Mouse (Mus musculus) neural tube, embryonic 11.5 days (tissue): ENCODE measurements at regions not wholly inside any gene's neighbourhood (a gene's known extent, or its start where the extent isn't known, plus 50 kb on each side); places are given as distances from the start of the nearest gene placed in this dataset.

Experiments
- ATAC-seq: fragments of 200-750 bp; cut with Nextera tagmentation; 2 replicates; pipeline ENCODE4 v1.8.0; 2017; ENCODE audit warnings: moderate number of reproducible peaks, mild to moderate bottlenecking, moderate TSS enrichment, moderate library complexity; ENCODE audit not compliant: insufficient read depth, low FRiP score, low TSS enrichment
- DNase-seq: peaks from one replicate; pipeline ENCODE4 v3.0.0-alpha.2; 2015; ENCODE audit warnings: low spot score
- H3K27ac ChIP-seq: fragments of 300-500 bp; sonication (generic); 2 replicates; pipeline ENCODE4 v1.5.1; 2014; ENCODE audit warnings: low read depth, mild to moderate bottlenecking, low read length
- H3K27me3 ChIP-seq: fragments of 300-500 bp; sonication (generic); 2 replicates; pipeline ENCODE4 v1.6.1; 2014; ENCODE audit warnings: mild to moderate bottlenecking, low read length, mixed read lengths; ENCODE audit not compliant: control insufficient read depth, insufficient read depth
- H3K36me3 ChIP-seq: fragments of 300-500 bp; sonication (generic); 2 replicates; pipeline ENCODE4 v1.6.1; 2014; ENCODE audit warnings: mild to moderate bottlenecking, low read length, moderate library complexity, mixed read lengths; ENCODE audit not compliant: control insufficient read depth, insufficient read depth
- H3K4me1 ChIP-seq: fragments of 300-500 bp; sonication (generic); 2 replicates; pipeline ENCODE4 v1.6.1; 2014; ENCODE audit warnings: low read length, mixed read lengths; ENCODE audit not compliant: control insufficient read depth, insufficient read depth
- H3K4me2 ChIP-seq: fragments of 300-500 bp; sonication (generic); 2 replicates; pipeline ENCODE4 v1.6.1; 2014; ENCODE audit warnings: low read depth, mild to moderate bottlenecking, moderate library complexity
- H3K4me3 ChIP-seq: fragments of 300-500 bp; sonication (generic); 2 replicates; pipeline ENCODE4 v1.5.1; 2014; ENCODE audit warnings: low read depth, low read length
- H3K9ac ChIP-seq: fragments of 300-500 bp; sonication (generic); 2 replicates; pipeline ENCODE4 v1.6.1; 2014; ENCODE audit warnings: mild to moderate bottlenecking, low read length
- H3K9me3 ChIP-seq: fragments of 300-500 bp; sonication (generic); 2 replicates; pipeline ENCODE4 v1.6.1; 2016; ENCODE audit warnings: low read length; ENCODE audit not compliant: control insufficient read depth
- WGBS: fragments of 180-500 bp; shearing (Covaris S2); extraction: QIAGEN DNeasy Blood & Tissue Kit; methylation state at CpG from one replicate; pipeline ENCODE4 v1.1.7; 2014; 5-methylcytosine and 5-hydroxymethylcytosine counted together

DNA sequence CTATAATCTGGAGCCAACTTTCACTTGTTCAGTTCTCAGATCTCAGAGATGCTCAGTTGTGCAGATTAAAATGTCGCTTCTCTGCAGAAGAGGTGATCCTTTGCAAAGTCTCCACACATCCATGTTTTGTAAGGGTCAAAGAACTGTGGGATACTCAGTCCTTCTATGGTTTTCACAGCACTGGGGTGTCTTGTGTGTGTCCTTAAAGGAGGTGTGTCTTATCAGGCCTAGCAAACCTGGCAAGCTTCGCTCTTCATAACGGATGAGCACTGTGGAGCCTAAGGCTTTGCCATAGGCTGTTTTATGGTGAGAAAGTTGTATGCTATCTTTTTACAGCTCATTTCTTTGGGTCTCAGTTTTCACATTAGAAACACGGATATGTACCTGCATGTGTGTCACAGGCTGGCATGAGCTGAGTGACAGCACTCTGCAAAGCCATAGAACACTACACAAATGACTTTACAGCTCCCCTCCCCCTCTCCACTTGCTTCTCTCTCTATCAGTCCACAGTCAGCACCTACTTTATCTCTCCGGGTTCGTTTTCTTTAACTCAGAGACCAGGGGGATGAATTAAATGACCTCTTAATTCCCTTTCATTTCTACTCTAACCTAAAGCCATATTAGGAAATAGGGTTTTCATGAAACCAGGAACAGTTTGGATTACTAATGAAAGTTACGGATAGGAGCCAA is 49.8 kb upstream of the Picalm start:
- Histone ChIP-seq H3K9ac (no peak overlapping the region), H3K27ac (no peak overlapping the region), H3K27me3 (no peaks in the 10 kb centered on the region), H3K4me2 (no peak overlapping the region), H3K4me3 (no peak overlapping the region), H3K36me3 (no peaks in the 10 kb centered on the region), H3K9me3 (no peaks in the 10 kb centered on the region), H3K4me1 (no peaks in the 10 kb centered on the region)
- ATAC-seq (no peak), DNase-seq (no peak)
- WGBS = 75% methylated on average over 7 of the region's 7 CpGs
